Mouse (Mus musculus): ENCODE data around the gene Nckipsd. TPM values are rescaled to one million over a fixed set of nuclear protein-coding genes. Genes with fewer than 3 reads are reported as not detected.

Nckipsd gene
- polyA plus RNA-seq, 1 experiment from 2014 or later, result 10.8 TPM

Small RNA genes within 50 kb of the gene (microRNA-seq; reads per million reads assigned to microRNA genes)
- gene Gm23156, result not detected

Other genes starting within 250 kb of the Nckipsd start
- gene Impdh2, start 248.1 kb upstream of the Nckipsd start, polyA plus RNA-seq (2016; fragmentation: Nextera tagmentation; extraction: Ambion mirVana), result 155 and 194 TPM in 2 replicates
- 50.5 and 58.6 TPM in 2 replicates for gene Ndufaf3, start 240.9 kb upstream of the Nckipsd start, polyA plus RNA-seq (2016; fragmentation: Nextera tagmentation; extraction: Ambion mirVana)
- 106 and 122 TPM in 2 replicates for gene Dalrd3, start 238.5 kb upstream of the Nckipsd start, polyA plus RNA-seq (2016; fragmentation: Nextera tagmentation; extraction: Ambion mirVana)
- gene Wdr6, start 229.6 kb upstream of the Nckipsd start, polyA plus RNA-seq (2016; fragmentation: Nextera tagmentation; extraction: Ambion mirVana), result 99.6 and 105 TPM in 2 replicates
- gene P4htm, start 210.7 kb upstream of the Nckipsd start, polyA plus RNA-seq (2016; fragmentation: Nextera tagmentation; extraction: Ambion mirVana), result 13.2 and 20.6 TPM in 2 replicates
- 50.3 and 52.0 TPM in 2 replicates for gene Arih2, start 159.0 kb upstream of the Nckipsd start, polyA plus RNA-seq (2016; fragmentation: Nextera tagmentation; extraction: Ambion mirVana)
- gene Slc25a20, start 146.3 kb upstream of the Nckipsd start, polyA plus RNA-seq (2016; fragmentation: Nextera tagmentation; extraction: Ambion mirVana), result 53.0 and 53.7 TPM in 2 replicates
- 26.5 and 29.1 TPM in 2 replicates for gene Prkar2a, start 119.1 kb upstream of the Nckipsd start, polyA plus RNA-seq (2016; fragmentation: Nextera tagmentation; extraction: Ambion mirVana)
- gene Ip6k2, start 24.6 kb upstream of the Nckipsd start, polyA plus RNA-seq (2016; fragmentation: Nextera tagmentation; extraction: Ambion mirVana), result 48.1 and 63.9 TPM in 2 replicates
- 0.13 and 0.26 TPM in 2 replicates for gene Celsr3, start 18.0 kb downstream of the Nckipsd start, polyA plus RNA-seq (2016; fragmentation: Nextera tagmentation; extraction: Ambion mirVana)
- gene Slc26a6, start 44.9 kb downstream of the Nckipsd start, polyA plus RNA-seq (2016; fragmentation: Nextera tagmentation; extraction: Ambion mirVana), result 5.4 and 9.3 TPM in 2 replicates
- not detected in 2 replicates for gene Tmem89, start 106.3 kb downstream of the Nckipsd start, polyA plus RNA-seq (2016; fragmentation: Nextera tagmentation; extraction: Ambion mirVana)
- gene Uqcrc1, start 128.3 kb downstream of the Nckipsd start, polyA plus RNA-seq (2016; fragmentation: Nextera tagmentation; extraction: Ambion mirVana), result 692 and 883 TPM in 2 replicates
- gene Col7a1, start 145.2 kb downstream of the Nckipsd start, polyA plus RNA-seq (2016; fragmentation: Nextera tagmentation; extraction: Ambion mirVana), result 1.0 and 1.8 TPM in 2 replicates
- gene Ucn2, start 177.6 kb downstream of the Nckipsd start, polyA plus RNA-seq (2016; fragmentation: Nextera tagmentation; extraction: Ambion mirVana), result not detected in 2 replicates
- gene Pfkfb4, start 183.4 kb downstream of the Nckipsd start, polyA plus RNA-seq (2016; fragmentation: Nextera tagmentation; extraction: Ambion mirVana), result 6.9 and 9.4 TPM in 2 replicates
- 58.2 and 68.5 TPM in 2 replicates for gene Shisa5, start 230.2 kb downstream of the Nckipsd start, polyA plus RNA-seq (2016; fragmentation: Nextera tagmentation; extraction: Ambion mirVana)

All from heart, embryonic 10.5 days (tissue).